Mouse (Mus musculus): ENCODE measurements at regions not wholly inside any gene's neighbourhood (a gene's known extent, or its start where the extent isn't known, plus 50 kb on each side); places are given as distances from the start of the nearest gene placed in this dataset.
"Not testable (repeated sequence)": the region's sequence is repeated elsewhere in the genome, so short reads cannot be mapped to it uniquely, and the experiment has no call there.

DNA sequence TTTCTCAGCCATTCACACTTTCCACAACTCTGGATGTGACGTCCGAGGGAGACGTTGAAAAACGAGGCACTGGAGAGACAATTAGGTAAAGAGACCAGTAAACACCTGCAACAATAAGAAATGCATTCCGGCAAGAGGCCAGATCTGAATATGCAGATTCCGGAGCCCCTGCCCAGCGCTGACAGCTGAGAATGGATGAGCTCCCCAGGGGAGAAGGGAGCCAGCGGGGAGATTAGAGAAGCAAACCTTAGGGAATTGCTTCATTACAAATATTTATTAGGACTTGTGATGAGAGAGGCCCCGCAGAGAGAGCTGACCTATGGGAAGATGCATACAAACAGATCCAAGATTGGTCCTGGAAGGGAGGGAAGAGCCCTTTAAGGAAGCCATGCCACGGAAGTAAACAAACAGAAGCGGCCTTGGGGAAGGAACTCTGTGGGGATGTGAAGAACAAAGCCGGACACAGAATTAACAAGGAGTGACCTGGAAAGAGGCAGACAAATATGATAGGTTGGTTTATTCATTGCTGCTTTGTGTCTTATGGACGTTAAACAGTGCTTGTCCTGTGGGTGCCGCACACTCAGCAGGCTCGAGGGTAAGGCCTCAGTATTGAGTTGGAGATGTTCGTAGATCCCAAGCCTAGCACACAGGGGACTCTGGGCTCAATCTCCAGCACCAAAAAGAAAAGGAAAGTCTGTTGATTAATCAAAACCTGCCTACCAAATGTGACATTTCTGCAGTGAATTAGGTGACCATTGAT is 121.7 kb upstream of the Nebl start:
- no peak for DNase-seq (ENCODE audit: low spot score in 2 of 2)
- intact Hi-C loops (cut with DNase I), result no loop called here

DNA sequence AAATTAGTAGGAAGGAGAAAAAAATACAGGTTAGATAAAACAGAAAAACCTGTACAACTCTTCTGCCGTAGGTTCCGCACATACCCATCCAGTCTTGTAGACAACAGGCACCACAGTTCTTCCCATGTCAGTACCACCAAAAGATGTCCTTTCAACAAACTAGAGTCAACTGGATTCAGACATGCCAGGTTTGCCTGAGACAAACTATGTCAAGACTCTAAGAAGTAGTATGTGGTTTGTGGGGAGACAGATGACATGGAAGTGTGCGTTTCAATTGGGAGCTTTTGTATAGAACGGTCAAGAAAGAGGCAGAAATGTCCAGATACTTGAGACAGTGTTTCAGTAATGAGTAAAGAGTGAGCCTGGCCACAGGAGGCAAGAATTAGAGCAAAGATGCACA is 119.5 kb upstream of the Nebl start:
- no peak for DNase-seq (ENCODE audit: low spot score in 2 of 2)
- intact Hi-C loops (cut with DNase I), result no loop called here

GRCm38 (mm10) chr2:17849267-17849666 is 118.0 kb upstream of the Nebl start:
- intact Hi-C loops (cut with DNase I), result no loop called here
- DNase-seq (ENCODE audit: low spot score in 2 of 2), result no peak

- intact Hi-C loops (cut with DNase I); DNase-seq (ENCODE audit: low spot score in 2 of 2): not testable (repeated sequence)
Observed at GRCm38 (mm10) chr2:17845447-17846092, 114.3 kb upstream of the Nebl start.

DNA sequence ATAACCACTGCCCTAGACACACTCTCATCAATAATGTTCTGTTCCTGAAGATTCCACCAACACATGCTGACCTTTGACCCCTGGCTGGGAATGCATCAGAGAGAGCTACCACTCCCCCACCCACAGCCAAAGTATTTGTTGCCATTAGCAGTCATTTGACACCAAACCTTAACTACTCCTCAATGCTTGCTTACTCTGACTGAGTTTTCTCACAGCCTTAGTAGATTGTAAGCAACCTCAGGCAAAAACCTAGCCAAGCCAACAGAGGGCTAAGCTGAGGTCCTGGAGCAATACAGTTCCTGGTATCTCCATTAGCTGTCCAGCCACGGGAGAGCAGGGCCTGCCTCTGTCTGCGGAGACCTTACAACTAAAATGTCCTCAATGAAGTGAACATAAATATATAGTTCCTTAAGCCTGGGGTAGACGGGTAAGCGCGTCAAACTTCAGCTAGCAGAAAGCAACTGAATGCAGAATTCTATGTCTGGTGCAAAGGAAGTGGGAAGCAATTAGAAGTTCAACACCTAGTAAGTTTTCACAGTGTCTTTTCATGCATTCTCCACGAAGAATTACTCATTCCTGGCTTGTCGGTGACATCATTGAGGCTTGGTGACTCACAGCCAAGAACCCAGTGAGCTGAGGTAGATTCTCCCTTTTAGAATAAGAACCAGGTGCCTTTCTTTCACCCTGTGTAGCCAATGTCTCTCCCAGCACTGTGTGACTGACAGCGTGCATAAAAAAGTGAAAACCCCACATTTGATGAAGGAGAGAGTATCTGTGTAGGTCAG is 113.6 kb upstream of the Nebl start:
- intact Hi-C loops (cut with DNase I), result loop anchor here (5.0 kb wide), 1 partner anchor 113 kb away; the partner anchor contains the start of gene Nebl
- DNase-seq (ENCODE audit: low spot score in 2 of 2), result no peak

GRCm38 (mm10) chr2:17841963-17842362 is 110.7 kb upstream of the Nebl start:
- intact Hi-C loops (cut with DNase I), result loop anchor here (1.0 to 5.0 kb wide), 3 partner anchors 110 to 419 kb away; partner anchors contain the start of gene Nebl
- peak in 1 of 2 experiments; percentile 33 for DNase-seq (ENCODE audit: low spot score in 2 of 2)

DNA sequence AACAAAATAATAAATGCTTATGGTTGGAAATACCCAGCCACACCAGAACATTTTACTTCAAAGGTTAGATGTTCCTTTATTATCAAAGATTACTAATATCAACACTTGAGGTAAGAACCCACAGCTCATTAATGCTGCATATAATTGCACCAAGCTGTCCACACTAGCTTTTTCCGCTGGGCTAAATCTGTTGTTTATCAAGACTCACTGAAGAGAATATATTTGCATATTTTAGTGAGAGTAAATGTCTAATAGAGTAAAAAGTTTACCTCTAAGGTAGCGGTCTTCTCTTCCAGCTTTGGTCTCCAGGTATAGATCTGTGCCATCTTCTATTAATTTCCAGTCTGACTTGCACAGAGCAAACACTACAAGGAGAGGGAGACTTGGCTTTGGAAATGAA is 110.3 kb upstream of the Nebl start:
- intact Hi-C loops (cut with DNase I), result loop anchor here (2.0 to 5.0 kb wide), 2 partner anchors 109 to 419 kb away; partner anchors contain the start of gene Nebl

GRCm38 (mm10) chr2:17840941-17841498 is 109.8 kb upstream of the Nebl start:
- intact Hi-C loops (cut with DNase I), result loop anchor here (2.0 to 5.0 kb wide), 2 partner anchors 109 to 418 kb away; partner anchors contain the start of gene Nebl
- no peak for DNase-seq (ENCODE audit: low spot score in 2 of 2)

More for the DNA sequence above, 110.3 kb upstream of the Nebl start:
- no peak for DNase-seq (ENCODE audit: low spot score in 2 of 2)

GRCm38 (mm10) chr2:17839649-17840048 is 108.4 kb upstream of the Nebl start:
- DNase-seq (ENCODE audit: low spot score in 2 of 2), result no peak
- intact Hi-C loops (cut with DNase I), result loop anchor here (2.0 to 5.0 kb wide), 2 partner anchors 107 to 417 kb away; partner anchors contain the start of gene Nebl

- DNase-seq (ENCODE audit: low spot score in 2 of 2), result no peak
- intact Hi-C loops (cut with DNase I), result no loop called here
Observed at GRCm38 (mm10) chr2:17838859-17839581, 107.8 kb upstream of the Nebl start.

DNA sequence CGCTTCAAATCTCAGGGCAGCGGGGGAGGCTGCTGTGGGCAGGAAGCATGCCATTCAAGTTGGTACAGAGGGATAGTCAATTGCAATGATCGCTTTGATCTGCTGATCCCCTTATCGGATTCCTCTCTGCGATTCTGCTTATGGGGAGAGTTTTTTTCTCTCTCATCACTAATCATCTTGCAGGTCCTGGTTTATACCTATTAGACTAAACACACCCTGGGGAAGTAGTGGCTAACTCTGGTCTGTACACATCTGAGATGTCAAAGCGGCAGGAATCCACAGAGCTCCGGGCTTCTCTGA is 107.1 kb upstream of the Nebl start:
- intact Hi-C loops (cut with DNase I), result no loop called here
- DNase-seq (ENCODE audit: low spot score in 2 of 2), result no peak

DNA sequence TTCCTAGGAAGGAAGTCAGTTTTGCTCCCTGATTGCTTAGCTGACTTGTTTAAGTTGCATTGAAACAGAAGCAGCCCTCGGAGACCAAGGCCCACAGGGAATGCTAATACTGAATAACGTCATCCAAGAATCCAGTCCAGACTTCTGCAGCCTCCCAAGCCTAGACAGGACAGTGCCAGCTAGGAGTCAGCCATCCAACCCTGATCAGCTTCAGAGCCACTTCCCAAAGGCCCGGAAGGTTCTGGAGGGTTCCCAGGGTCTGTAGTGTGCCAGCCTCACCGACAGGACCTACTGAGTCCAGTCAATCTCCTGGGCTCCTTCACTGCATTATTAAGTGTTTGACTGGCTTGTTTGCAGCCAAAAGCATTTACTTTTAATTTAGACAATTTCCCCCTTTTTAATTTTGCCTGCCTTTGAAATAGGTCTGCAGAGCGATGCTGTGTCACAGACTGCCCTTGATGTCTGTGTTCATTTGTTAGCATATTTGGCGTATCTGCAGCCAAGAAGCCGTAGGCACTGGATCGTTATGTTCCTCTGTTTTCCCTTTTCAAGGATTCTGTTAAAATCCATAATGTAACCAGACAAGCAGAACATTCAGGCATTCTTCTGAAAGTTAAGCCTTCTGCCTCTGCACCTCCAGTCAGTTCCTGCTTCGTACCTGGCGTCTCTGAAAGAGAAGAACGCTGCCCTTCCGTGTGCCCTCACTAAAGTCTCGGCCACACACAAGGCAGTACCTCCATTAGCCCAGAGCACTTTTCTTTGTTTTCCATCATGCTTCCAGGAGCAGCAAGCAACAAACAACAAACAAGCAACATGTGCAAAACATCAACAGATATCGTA is 106.5 kb upstream of the Nebl start:
- intact Hi-C loops (cut with DNase I), result no loop called here
- DNase-seq (ENCODE audit: low spot score in 2 of 2), result no peak

DNA sequence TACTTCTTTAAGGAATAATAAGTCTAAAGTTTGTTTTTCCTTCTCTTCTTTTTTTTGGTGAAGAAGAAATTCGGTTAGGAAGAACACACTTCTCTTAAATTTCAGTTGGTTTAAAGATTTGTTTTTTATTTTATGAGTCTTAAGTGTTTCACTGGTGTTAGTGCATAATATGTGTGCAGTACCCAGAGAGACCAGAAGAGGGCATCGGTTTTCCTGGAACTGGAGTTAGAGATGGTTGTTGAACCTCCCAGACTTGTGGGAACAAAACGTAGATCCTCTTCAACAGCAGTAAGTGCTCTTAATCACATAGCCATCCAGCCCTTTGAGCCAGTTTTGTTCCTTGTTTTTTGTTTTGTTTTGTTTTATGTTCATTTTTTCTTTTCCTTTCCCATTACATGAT is 101.5 kb upstream of the Nebl start:
- no peak for DNase-seq (ENCODE audit: low spot score in 2 of 2)

DNA sequence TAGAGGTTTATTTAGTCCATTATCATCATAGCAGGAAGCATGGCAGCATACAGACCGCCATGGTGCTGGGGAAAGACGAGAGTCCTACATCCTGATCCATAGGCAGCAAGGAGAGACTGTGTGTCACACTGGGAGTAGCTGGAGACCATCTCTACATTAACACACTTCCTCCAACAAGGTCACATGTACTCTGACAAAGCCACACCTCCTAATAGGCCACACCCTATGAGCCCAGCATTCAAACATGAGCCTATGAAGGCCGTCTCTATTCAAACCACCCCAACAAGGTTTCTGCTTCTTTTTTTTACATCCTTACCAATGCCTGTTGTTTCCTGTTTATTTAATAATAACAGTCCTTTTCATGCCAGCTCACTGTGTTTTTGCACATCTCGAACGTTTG is 99.0 kb upstream of the Nebl start:
- intact Hi-C loops (cut with DNase I), result no loop called here

More for the DNA sequence above, 101.5 kb upstream of the Nebl start:
- intact Hi-C loops (cut with DNase I), result no loop called here

GRCm38 (mm10) chr2:17825271-17825670 is 94.0 kb upstream of the Nebl start:
- intact Hi-C loops (cut with DNase I), result no loop called here
- no peak for DNase-seq (ENCODE audit: low spot score in 2 of 2)

More for the DNA sequence above, 99.0 kb upstream of the Nebl start:
- DNase-seq (ENCODE audit: low spot score in 2 of 2), result no peak

DNA sequence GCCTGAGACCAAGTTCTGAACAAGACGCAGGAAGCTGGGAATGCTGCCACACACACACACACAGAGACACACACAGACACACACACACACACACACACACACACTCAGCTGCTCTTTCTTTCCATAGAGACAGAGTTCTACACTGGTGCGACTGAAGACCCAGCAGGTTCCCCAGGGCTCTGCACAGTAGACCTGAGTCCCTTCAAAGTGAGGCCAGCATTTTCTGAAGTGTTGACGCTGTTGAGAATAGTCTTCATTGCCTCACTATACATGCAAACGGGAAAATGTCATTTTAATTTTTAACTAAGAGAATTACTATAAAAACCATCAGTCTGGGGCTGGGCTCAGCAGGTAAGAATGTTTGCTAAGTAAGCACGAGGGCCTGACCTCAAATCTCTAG is 92.9 kb upstream of the Nebl start:
- no peak for DNase-seq (ENCODE audit: low spot score in 2 of 2)
- intact Hi-C loops (cut with DNase I), result no loop called here

DNA sequence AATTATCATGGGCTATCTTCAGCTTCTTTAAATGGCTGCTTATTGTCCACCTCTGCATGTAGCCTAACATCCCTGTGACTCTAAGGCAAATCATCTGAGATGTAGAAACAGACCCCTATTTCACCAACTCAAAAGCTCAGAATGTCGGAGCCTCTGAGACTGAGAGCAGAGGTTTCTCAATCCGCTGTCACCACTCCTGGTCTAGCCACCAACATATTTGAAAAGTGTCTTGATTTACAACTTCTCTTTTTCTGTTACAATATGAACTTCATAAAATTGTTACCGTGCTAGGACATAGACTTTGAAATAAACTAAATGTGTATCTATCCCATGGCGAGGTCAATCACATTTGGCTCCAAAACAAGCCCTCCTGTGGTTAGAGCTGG is 91.3 kb upstream of the Nebl start:
- intact Hi-C loops (cut with DNase I), result no loop called here
- no peak for DNase-seq (ENCODE audit: low spot score in 2 of 2)

GRCm38 (mm10) chr2:17821878-17822620 is 90.8 kb upstream of the Nebl start:
- intact Hi-C loops (cut with DNase I), result no loop called here
- no peak for DNase-seq (ENCODE audit: low spot score in 2 of 2)
